Mouse (Mus musculus) intestine, embryonic 16.5 days (tissue): ENCODE measurements at regions not wholly inside any gene's neighbourhood (a gene's known extent, or its start where the extent isn't known, plus 50 kb on each side); places are given as distances from the start of the nearest gene placed in this dataset.

Source experiments
- ATAC-seq: fragments of 200-750 bp; cut with Nextera tagmentation; 2 replicates; pipeline ENCODE4 v1.8.0; 2017; ENCODE audit warnings: moderate TSS enrichment, moderate library complexity
- H3K27ac ChIP-seq: fragments of 300-500 bp; sonication (generic); 2 replicates; pipeline ENCODE4 v1.5.1; 2014; ENCODE audit warnings: mild to moderate bottlenecking, low read length
- H3K27me3 ChIP-seq: fragments of 300-500 bp; sonication (generic); replicated peaks from 2 replicates; pipeline ENCODE4 v1.6.1; 2014; ENCODE audit warnings: low read length, control low read depth, mixed read lengths; ENCODE audit not compliant: control insufficient read depth, insufficient read depth
- H3K36me3 ChIP-seq: fragments of 300-500 bp; sonication (generic); 2 replicates; pipeline ENCODE4 v1.6.1; 2014; ENCODE audit warnings: low read length, control low read depth; ENCODE audit not compliant: control insufficient read depth, insufficient read depth
- H3K4me1 ChIP-seq: fragments of 300-500 bp; sonication (generic); 2 replicates; pipeline ENCODE4 v1.6.1; 2014; ENCODE audit warnings: low read length, control low read depth, mixed read lengths; ENCODE audit not compliant: control insufficient read depth, insufficient read depth
- H3K4me2 ChIP-seq: fragments of 300-500 bp; sonication (generic); 2 replicates; pipeline ENCODE4 v1.6.1; 2014; ENCODE audit warnings: low read depth, low read length, control low read depth
- H3K4me3 ChIP-seq: fragments of 300-500 bp; sonication (generic); 2 replicates; pipeline ENCODE4 v1.5.1; 2014; ENCODE audit warnings: mild to moderate bottlenecking, low read length
- H3K9ac ChIP-seq: fragments of 300-500 bp; sonication (generic); 2 replicates; pipeline ENCODE4 v1.6.1; 2014; ENCODE audit warnings: low read depth, low read length
- H3K9me3 ChIP-seq: fragments of 300-500 bp; sonication (generic); 2 replicates; pipeline ENCODE4 v1.6.1; 2016; ENCODE audit warnings: low read length, control low read depth; ENCODE audit not compliant: control insufficient read depth
- WGBS: fragments of 180-500 bp; shearing (Covaris S2); extraction: QIAGEN DNeasy Blood & Tissue Kit; methylation state at CpG from one replicate; pipeline ENCODE4 v1.1.7; 2014; 5-methylcytosine and 5-hydroxymethylcytosine counted together

DNA sequence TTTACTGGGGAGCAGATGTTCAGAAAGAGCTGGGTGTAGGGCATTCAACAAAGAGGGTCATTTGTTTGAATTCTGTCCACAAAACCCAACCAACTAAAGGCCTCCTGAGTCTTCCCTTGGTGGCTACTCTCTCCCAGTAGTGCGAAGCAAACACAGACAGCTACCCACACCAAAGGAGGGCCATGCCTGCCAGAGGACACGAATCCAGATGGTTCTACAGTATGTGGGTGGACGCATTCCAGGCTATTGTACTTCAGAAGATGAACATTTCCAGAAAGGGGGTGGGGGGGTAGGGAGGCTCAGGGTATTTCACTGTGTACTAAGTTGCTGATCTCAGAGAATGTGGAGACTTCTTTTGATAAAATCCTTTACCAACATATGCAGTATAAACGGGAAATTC, 149.5 kb downstream of the 4930444P10Rik start:
- ATAC-seq: no peak
- no peak overlapping the region for H3K9ac ChIP-seq
- H3K4me3 ChIP-seq: no peak overlapping the region
- H3K9me3 ChIP-seq: no peaks in the 10 kb centered on the region
- H3K27ac ChIP-seq: no peak overlapping the region
- 71% methylated on average over 4 of the region's 4 CpGs for WGBS
- H3K4me2 ChIP-seq: no peak overlapping the region
- no peaks in the 10 kb centered on the region for H3K4me1 ChIP-seq
- H3K27me3 ChIP-seq: no peaks in the 10 kb centered on the region
- no peaks in the 10 kb centered on the region for H3K36me3 ChIP-seq

DNA sequence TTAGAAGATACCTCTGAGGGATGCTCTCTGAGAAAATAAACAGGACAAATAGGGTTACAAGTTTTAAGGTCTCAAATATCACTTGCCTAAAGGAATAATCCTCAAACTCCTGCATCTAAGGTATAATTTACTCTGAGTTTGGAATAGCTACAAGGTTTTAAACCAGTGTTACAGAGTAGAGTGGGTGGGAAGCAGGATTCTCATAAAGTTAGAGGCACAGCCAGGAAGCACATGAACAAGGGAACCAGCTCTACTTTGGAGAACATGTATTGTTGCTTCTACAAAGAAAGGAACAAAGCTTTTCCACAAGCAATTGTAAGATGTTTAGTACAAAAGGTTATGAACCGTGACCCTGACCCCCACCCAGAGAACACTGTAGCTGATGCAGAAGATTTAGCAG, 150.1 kb downstream of the 4930444P10Rik start:
- H3K4me3 ChIP-seq: no peak overlapping the region
- 73% methylated on average over 1 of the region's 1 CpGs for WGBS
- H3K27me3 ChIP-seq: no peaks in the 10 kb centered on the region
- H3K9me3 ChIP-seq: no peaks in the 10 kb centered on the region
- ATAC-seq: no peak
- no peak overlapping the region for H3K4me2 ChIP-seq
- no peaks in the 10 kb centered on the region for H3K36me3 ChIP-seq
- no peaks in the 10 kb centered on the region for H3K4me1 ChIP-seq
- no peak overlapping the region for H3K9ac ChIP-seq
- no peak overlapping the region for H3K27ac ChIP-seq
